ENCODE assay signal across 8 mouse cellular contexts in genomic region chr9:71960026-71960396, GRCm38 (mm10).
DNase-seq lines count a peak whose midpoint lies in the region; ATAC-seq and TF ChIP-seq lines count a peak whose summit lies in the region.

No protein-coding gene starts in this region.

- peaks cover 0 to 16% of the 10 kb centered on the region in 2 experiments; a peak in 2 of 4 replicates for H3K36me3 ChIP-seq in MEL (ENCODE audit: control insufficient read depth in 1 of 2, insufficient read depth in 2 of 2, low read length in 2 of 2)
- no peaks in the 10 kb centered on the region for H3K36me3 ChIP-seq in embryonic facial prominence, embryonic 15.5 days

- H3K4me3 ChIP-seq in MEL (ENCODE audit: control insufficient read depth in 1 of 2, insufficient read depth in 1 of 2, low read depth in 2 of 2, low read length in 2 of 2), result no peak overlapping the region
- H3K4me3 ChIP-seq in embryonic facial prominence, embryonic 15.5 days (replicated peaks), result no peak overlapping the region

- ATAC-seq in embryonic facial prominence, embryonic 15.5 days (ENCODE audit: insufficient number of reproducible peaks, low FRiP score, low TSS enrichment, low read depth), result no peak
- ATAC-seq in megakaryocyte progenitor cell, adult 5-6 weeks (replicated peaks; ENCODE audit: poor library complexity), result no peak

- H3K79me2 ChIP-seq in MEL (ENCODE audit: control insufficient read depth, insufficient read depth, low read length, poor library complexity), result no peaks in the 10 kb centered on the region; the same call in 1 of the 2 replicates

- no peak overlapping the region for H3K9ac ChIP-seq in MEL (ENCODE audit: control insufficient read depth, low read depth, low read length, poor library complexity, severe bottlenecking)
- H3K9ac ChIP-seq in embryonic facial prominence, embryonic 15.5 days, result no peak overlapping the region

- H3K4me1 ChIP-seq in MEL (ENCODE audit: control insufficient read depth in 1 of 2, insufficient read depth in 2 of 2, low read length in 2 of 2), result peaks cover 8 to 12% of the 10 kb centered on the region in 2 experiments
- H3K4me1 ChIP-seq in embryonic facial prominence, embryonic 15.5 days, result 0 out of 2 replicates have a peak, but pooled peaks cover 7% of the 10 kb centered on the region

- no peak overlapping the region; the same call in 1 of the 2 replicates for H3K4me2 ChIP-seq in embryonic facial prominence, embryonic 15.5 days (replicated peaks)

- peak; percentile 25 for DNase-seq in kidney, adult 9 months
- no peak for DNase-seq in kidney, adult 18-20 months
- DNase-seq in MEL (ENCODE audit: low read depth, low spot score), result peak; percentile 30
- peak; percentile 40 for DNase-seq in lung, postnatal 10 days
- no peak for DNase-seq in embryo, embryonic 11 days
- no peak for DNase-seq in gastrocnemius, postnatal 4 days (ENCODE audit: low spot score in 2 of 2)

- H3K9me3 ChIP-seq in MEL (replicated peaks; ENCODE audit: insufficient read depth, low read length), result no peaks in the 10 kb centered on the region
- H3K9me3 ChIP-seq in embryonic facial prominence, embryonic 15.5 days (replicated peaks), result no peaks in the 10 kb centered on the region

- TF ChIP-seq RAD21 in MEL (IDR thresholded peaks at IDR 0.05; ENCODE audit: low read depth, low read length), result peak; percentile 67

- TF ChIP-seq EP300 in MEL (IDR thresholded peaks at IDR 0.05; ENCODE audit: low read depth in 1 of 2, low read length in 2 of 2), result no peak

- H3K27ac ChIP-seq in MEL (ENCODE audit: control insufficient read depth, low read depth, low read length), result no peak overlapping the region
- peak overlapping the region; percentile 68; the same call in 1 of the 2 replicates for H3K27ac ChIP-seq in embryonic facial prominence, embryonic 15.5 days (replicated peaks)

- TF ChIP-seq POLR2A in MEL (IDR thresholded peaks at IDR 0.05; ENCODE audit: control insufficient read depth in 1 of 2, insufficient read depth in 1 of 2, low read depth in 1 of 2, low read length in 2 of 2, poor library complexity in 1 of 2), result no peak

- TF ChIP-seq CTCF in MEL (IDR thresholded peaks at IDR 0.05 in 2 of 3, conservative IDR thresholded peaks at IDR 0.05 in 1 of 3; ENCODE audit: control insufficient read depth in 1 of 3, insufficient read depth in 1 of 3, low read depth in 2 of 3, low read length in 3 of 3, poor library complexity in 1 of 3, severe bottlenecking in 1 of 3), result peak in 1 of 3 experiments; percentile 54; a peak in 2 of 6 replicates

- H3K27me3 ChIP-seq in MEL (ENCODE audit: control insufficient read depth in 1 of 2, insufficient read depth in 2 of 2, low read length in 2 of 2), result no peaks in the 10 kb centered on the region
- no peaks in the 10 kb centered on the region for H3K27me3 ChIP-seq in embryonic facial prominence, embryonic 15.5 days

TF ChIP-seq in MEL, 35 proteins besides CTCF, POLR2A, EP300 and RAD21:
- TF ChIP-seq CHD1 (IDR thresholded peaks at IDR 0.05; ENCODE audit: low read depth, low read length) (no peak), KAT2A (conservative IDR thresholded peaks at IDR 0.05; ENCODE audit: low read depth, low read length) (no peak), ZC3H11A (IDR thresholded peaks at IDR 0.05; ENCODE audit: low read depth, low read length) (peak; percentile 46; the same call in 1 of the 2 replicates), ELF1 (IDR thresholded peaks at IDR 0.05; ENCODE audit: low read depth, low read length) (no peak), CHD2 (IDR thresholded peaks at IDR 0.05; ENCODE audit: low read length) (no peak), SMC3 (IDR thresholded peaks at IDR 0.05; ENCODE audit: low read depth, low read length) (peak; percentile 56), ETS1 (IDR thresholded peaks at IDR 0.05; ENCODE audit: low read depth, low read length) (no peak)
TF ChIP-seq in MEL: peak in this region for 2.

Comparison
In these comparisons a context has a peak if more than half of its experiments do, and no peak if none do; other contexts are left out.
1. DNase-seq: peak in kidney, adult 9 months (single experiment), MEL (single experiment) and lung, postnatal 10 days (single experiment); none in kidney, adult 18-20 months (single experiment), embryo, embryonic 11 days (single experiment) and gastrocnemius, postnatal 4 days (0 of 2).